Mouse (Mus musculus) liver, embryonic 13.5 days (tissue): ENCODE results near the gene Keap1. TPM values are rescaled to one million over a fixed set of nuclear protein-coding genes. Genes with fewer than 3 reads are reported as not detected.

Source experiments
- polyA plus RNA-seq: library from polyadenylated mRNA; unstranded; fragments of >200 nt; fragmentation: Nextera tagmentation; extraction: Ambion mirVana; gene quantifications from 2 replicates; pipeline ENCODE4 v1.2.1, GENCODE M21; 2015

Keap1 gene
- polyA plus RNA-seq, 1 experiment from 2014 or later: 31.9 TPM

Other genes starting within 250 kb of the Keap1 start
- gene Mrpl4, start 236.6 kb downstream of the Keap1 start, polyA plus RNA-seq: 81.2 and 84.0 TPM in 2 replicates
- 9.6 and 9.7 TPM in 2 replicates for gene Icam1, start 223.4 kb downstream of the Keap1 start, polyA plus RNA-seq
- 244 and 254 TPM in 2 replicates for gene Icam4, start 210.0 kb downstream of the Keap1 start, polyA plus RNA-seq
- gene Icam5, start 207.3 kb downstream of the Keap1 start, polyA plus RNA-seq: 0.21 and 0.29 TPM in 2 replicates
- 0.38 TPM in 1 of 2 replicates, not detected in the other for gene Zglp1, start 172.3 kb downstream of the Keap1 start, polyA plus RNA-seq
- gene Gm49373, start 166.3 kb downstream of the Keap1 start, polyA plus RNA-seq: 0.56 and 0.68 TPM in 2 replicates
- 36.6 and 41.0 TPM in 2 replicates for gene Fdx1l, start 165.7 kb downstream of the Keap1 start, polyA plus RNA-seq
- 1.3 and 1.6 TPM in 2 replicates for gene Gm38431, start 147.4 kb downstream of the Keap1 start, polyA plus RNA-seq
- 18.4 and 27.0 TPM in 2 replicates for gene Raver1, start 147.4 kb downstream of the Keap1 start, polyA plus RNA-seq
- 6.2 and 7.2 TPM in 2 replicates for gene Tyk2, start 108.1 kb downstream of the Keap1 start, polyA plus RNA-seq
- gene Cdc37, start 89.4 kb downstream of the Keap1 start, polyA plus RNA-seq: 170 and 200 TPM in 2 replicates
- 2.0 and 2.1 TPM in 2 replicates for gene Pde4a, start 73.6 kb downstream of the Keap1 start, polyA plus RNA-seq
- 0.03 and 0.10 TPM in 2 replicates for gene S1pr5, start 9.1 kb upstream of the Keap1 start, polyA plus RNA-seq
- gene Atg4d, start 25.9 kb upstream of the Keap1 start, polyA plus RNA-seq: 85.5 and 86.2 TPM in 2 replicates
- 9.9 and 10.3 TPM in 2 replicates for gene Kri1, start 48.6 kb upstream of the Keap1 start, polyA plus RNA-seq
- 104 and 105 TPM in 2 replicates for gene Cdkn2d, start 52.0 kb upstream of the Keap1 start, polyA plus RNA-seq
- 0.17 and 0.24 TPM in 2 replicates for gene Ap1m2, start 73.0 kb upstream of the Keap1 start, polyA plus RNA-seq
- 17.3 and 19.1 TPM in 2 replicates for gene Slc44a2, start 81.3 kb upstream of the Keap1 start, polyA plus RNA-seq
- gene Ilf3, start 128.5 kb upstream of the Keap1 start, polyA plus RNA-seq: 50.9 and 58.8 TPM in 2 replicates
- 24.3 and 28.6 TPM in 2 replicates for gene Qtrt1, start 172.5 kb upstream of the Keap1 start, polyA plus RNA-seq
- gene Dnm2, start 185.5 kb upstream of the Keap1 start, polyA plus RNA-seq: 51.8 and 56.8 TPM in 2 replicates